Mouse (Mus musculus) heart, embryonic 16.5 days (tissue): ENCODE results near the gene Brpf3. TPM values are rescaled to one million over a fixed set of nuclear protein-coding genes. Genes with fewer than 3 reads are reported as not detected.
A peak's percentile ranks its signal among the peaks of the same experiment; 100 is the strongest.
"Not testable (repeated sequence)": the region's sequence is repeated elsewhere in the genome, so short reads cannot be mapped to it uniquely, and the experiment has no call there.

ENCODE experiments used
- ATAC-seq: fragments of 200-750 bp; cut with Nextera tagmentation; replicated peaks from 2 replicates; pipeline ENCODE4 v1.8.0; 2017; ENCODE audit warnings: moderate number of reproducible peaks; ENCODE audit not compliant: insufficient read depth, low FRiP score; ENCODE audit errors: extremely low read depth
- H3K27ac ChIP-seq: fragments of 300-500 bp; sonication (generic); 2 replicates; pipeline ENCODE4 v1.5.1; 2014; ENCODE audit warnings: mild to moderate bottlenecking, low read length, control low read depth, moderate library complexity
- H3K27me3 ChIP-seq: fragments of 300-500 bp; sonication (generic); 2 replicates; pipeline ENCODE4 v1.6.1; 2014; ENCODE audit warnings: low read length, mixed read lengths; ENCODE audit not compliant: control insufficient read depth, insufficient read depth
- H3K36me3 ChIP-seq: fragments of 300-500 bp; sonication (generic); 2 replicates; pipeline ENCODE4 v1.6.1; 2014; ENCODE audit not compliant: control insufficient read depth, insufficient read depth
- H3K4me1 ChIP-seq: fragments of 300-500 bp; sonication (generic); 2 replicates; pipeline ENCODE4 v1.6.1; 2014; ENCODE audit warnings: low read length, mixed read lengths; ENCODE audit not compliant: control insufficient read depth, insufficient read depth
- H3K4me2 ChIP-seq: fragments of 300-500 bp; sonication (generic); 2 replicates; pipeline ENCODE4 v1.6.1; 2014; ENCODE audit warnings: low read depth, mild to moderate bottlenecking, control low read depth, low read length
- H3K4me3 ChIP-seq: fragments of 300-500 bp; sonication (generic); 2 replicates; pipeline ENCODE4 v1.5.1; 2014; ENCODE audit warnings: mild to moderate bottlenecking, control low read depth, low read length
- H3K9ac ChIP-seq: fragments of 300-500 bp; sonication (generic); 2 replicates; pipeline ENCODE4 v1.6.1; 2014; ENCODE audit warnings: low read length, control low read depth
- H3K9me3 ChIP-seq: fragments of 300-500 bp; sonication (generic); replicated peaks from 2 replicates; pipeline ENCODE4 v1.6.1; 2016; ENCODE audit warnings: low read length; ENCODE audit not compliant: control insufficient read depth
- WGBS: fragments of 180-500 bp; shearing (Covaris S2); extraction: QIAGEN DNeasy Blood & Tissue Kit; methylation state at CpG from one replicate; pipeline ENCODE4 v1.1.7; 2014; 5-methylcytosine and 5-hydroxymethylcytosine counted together
- polyA plus RNA-seq: library from polyadenylated mRNA; unstranded; fragments of >200 nt; fragmentation: Nextera tagmentation; extraction: Ambion mirVana; gene quantifications from 2 replicates; pipeline ENCODE4 v1.2.1, GENCODE M21; 2015

The Brpf3 gene
- polyA plus RNA-seq, 1 experiment from 2014 or later: 6.7 TPM

- no peaks in the 10 kb centered on the region for H3K9me3 ChIP-seq
- WGBS: 61% methylated on average over 3 of the region's 3 CpGs
- H3K27me3 ChIP-seq: no peaks in the 10 kb centered on the region
- no peak for ATAC-seq
- H3K27ac ChIP-seq: no peak overlapping the region
- H3K4me1 ChIP-seq: peaks cover 2% of the 10 kb centered on the region; the same call in 1 of the 2 replicates
- H3K4me2 ChIP-seq: no peak overlapping the region
- no peak overlapping the region for H3K4me3 ChIP-seq
- H3K9ac ChIP-seq: no peak overlapping the region
- peaks cover 41% of the 10 kb centered on the region for H3K36me3 ChIP-seq
Observed at GRCm38 (mm10) chr17:28832875-28833274, 32.0 kb downstream of the Brpf3 start.

GRCm38 (mm10) chr17:28834676-28835075 lies 33.8 kb downstream of the Brpf3 start:
- no peak overlapping the region for H3K4me2 ChIP-seq
- H3K36me3 ChIP-seq: peaks cover 41% of the 10 kb centered on the region
- no peak overlapping the region for H3K27ac ChIP-seq
- peaks cover 2% of the 10 kb centered on the region; the same call in 1 of the 2 replicates for H3K4me1 ChIP-seq
- H3K9ac ChIP-seq: 0 out of 2 replicates have a peak overlapping the region, but pooled peaks have one; percentile 21
- no peak overlapping the region for H3K4me3 ChIP-seq
- H3K9me3 ChIP-seq: no peaks in the 10 kb centered on the region
- WGBS: 56% methylated on average over 10 of the region's 10 CpGs
- ATAC-seq: no peak
- no peaks in the 10 kb centered on the region for H3K27me3 ChIP-seq

GRCm38 (mm10) chr17:28837840-28838239 lies 37.0 kb downstream of the Brpf3 start:
- no peak overlapping the region for H3K27ac ChIP-seq
- no peaks in the 10 kb centered on the region for H3K27me3 ChIP-seq
- no peak for ATAC-seq
- 87% methylated on average over 7 of the region's 7 CpGs for WGBS
- no peaks in the 10 kb centered on the region for H3K4me1 ChIP-seq
- H3K9me3 ChIP-seq: peaks cover 4% of the 10 kb centered on the region
- H3K36me3 ChIP-seq: peaks cover 29% of the 10 kb centered on the region
- no peak overlapping the region for H3K4me2 ChIP-seq
- no peak overlapping the region for H3K9ac ChIP-seq
- H3K4me3 ChIP-seq: no peak overlapping the region

GRCm38 (mm10) chr17:28841947-28842346 lies 41.1 kb downstream of the Brpf3 start:
- H3K9me3 ChIP-seq, H3K9ac ChIP-seq, H3K27me3 ChIP-seq, H3K4me3 ChIP-seq, H3K4me1 ChIP-seq, H3K4me2 ChIP-seq, H3K27ac ChIP-seq, ATAC-seq: not testable (repeated sequence)
- WGBS: 97% methylated on average over 4 of the region's 4 CpGs
- H3K36me3 ChIP-seq: peaks cover 24% of the 10 kb centered on the region

DNA sequence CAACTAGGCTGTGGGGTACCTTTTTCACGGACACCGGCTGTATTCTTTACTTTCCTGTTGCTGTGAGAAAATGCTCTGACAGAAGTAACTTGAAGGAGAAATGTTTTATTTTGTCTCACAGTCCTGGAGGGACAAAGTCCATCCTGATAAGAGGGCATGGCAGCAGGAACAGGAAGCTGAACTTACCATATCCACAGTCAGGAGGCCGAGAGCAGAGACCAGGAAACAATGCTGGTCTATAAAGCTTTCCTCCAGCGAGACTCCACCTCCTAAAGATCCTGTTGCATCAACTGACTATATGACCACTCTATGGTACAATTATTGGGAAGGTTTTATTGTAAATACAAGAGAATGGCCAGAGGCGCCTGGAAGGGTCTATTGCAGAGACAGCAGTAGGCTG lies 42.8 kb downstream of the Brpf3 start:
- Histone ChIP-seq H3K27ac (no peak overlapping the region), H3K4me3 (no peak overlapping the region), H3K4me1 (peaks cover 7% of the 10 kb centered on the region; the same call in 1 of the 2 replicates), H3K27me3 (no peaks in the 10 kb centered on the region), H3K36me3 (peaks cover 6% of the 10 kb centered on the region), H3K9me3 (peaks cover 4% of the 10 kb centered on the region), H3K9ac (no peak overlapping the region), H3K4me2 (no peak overlapping the region)
- WGBS: 83% methylated on average over 5 of the region's 5 CpGs
- ATAC-seq: no peak

GRCm38 (mm10) chr17:28846974-28847617 lies 46.2 kb downstream of the Brpf3 start:
- 0 out of 2 replicates have a peak, but pooled peaks have one; percentile 28 for ATAC-seq
- Histone ChIP-seq H3K9me3 (no peaks in the 10 kb centered on the region; the same call in 1 of the 2 replicates), H3K4me3 (no peak overlapping the region), H3K27me3 (no peaks in the 10 kb centered on the region), H3K9ac (no peak overlapping the region), H3K4me2 (0 out of 2 replicates have a peak overlapping the region, but pooled peaks have one; percentile 12), H3K27ac (no peak overlapping the region), H3K4me1 (peaks cover 7% of the 10 kb centered on the region; the same call in 1 of the 2 replicates), H3K36me3 (no peaks in the 10 kb centered on the region)
- WGBS: 19% methylated on average over 11 of the region's 11 CpGs

DNA sequence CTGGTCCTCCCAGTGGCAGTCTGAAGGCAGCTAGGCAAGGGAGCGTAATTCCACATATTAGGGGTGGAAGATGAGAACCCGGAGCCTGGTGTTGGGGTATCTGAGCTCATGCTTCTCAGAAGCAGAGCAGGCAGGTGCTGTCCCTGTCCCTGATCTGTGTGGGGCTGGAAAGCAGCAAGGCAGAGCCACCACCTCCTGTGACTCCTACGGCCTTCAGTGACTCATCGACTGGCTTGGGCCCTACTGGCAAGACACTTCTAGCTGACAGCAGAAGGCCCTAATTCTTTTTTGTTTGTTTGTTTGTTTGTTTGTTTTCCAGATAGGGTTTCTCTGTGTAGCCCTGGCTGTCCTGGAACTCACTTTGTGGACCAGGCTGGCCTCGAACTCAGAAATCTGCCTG lies 49.6 kb downstream of the Brpf3 start:
- Histone ChIP-seq H3K9ac (no peak overlapping the region), H3K4me1 (peaks cover 7% of the 10 kb centered on the region; the same call in 1 of the 2 replicates), H3K4me3 (no peak overlapping the region), H3K36me3 (no peaks in the 10 kb centered on the region), H3K27ac (no peak overlapping the region), H3K4me2 (no peak overlapping the region), H3K27me3 (no peaks in the 10 kb centered on the region), H3K9me3 (peaks cover 4% of the 10 kb centered on the region)
- no peak for ATAC-seq
- whole genome bisulfite sequencing: 90% methylated on average over 5 of the region's 5 CpGs

DNA sequence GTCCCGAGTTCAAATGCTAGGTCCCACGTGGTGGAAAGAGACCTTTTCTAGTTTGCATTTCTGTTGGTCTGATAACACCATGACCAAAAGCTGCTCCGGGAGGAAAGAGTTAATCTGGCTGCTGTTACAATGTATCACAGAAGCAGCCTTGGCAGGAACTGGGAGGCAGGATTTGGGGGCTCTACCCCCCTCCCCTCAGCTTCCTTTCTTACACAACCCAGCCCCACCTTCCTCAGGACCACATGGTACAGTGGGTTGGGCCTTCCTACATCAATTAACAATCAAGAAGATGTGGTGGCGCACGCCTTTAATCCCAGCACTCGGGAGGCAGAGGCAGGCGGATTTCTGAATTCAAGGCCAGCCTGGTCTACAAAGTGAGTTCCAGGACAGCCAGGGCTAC lies 53.5 kb downstream of the Brpf3 start:
- H3K9ac ChIP-seq: no peak overlapping the region
- H3K4me1 ChIP-seq: no peaks in the 10 kb centered on the region
- H3K4me3 ChIP-seq: no peak overlapping the region
- peaks cover 14% of the 10 kb centered on the region for H3K9me3 ChIP-seq
- no peaks in the 10 kb centered on the region for H3K36me3 ChIP-seq
- 80% methylated on average over 7 of the region's 7 CpGs for WGBS
- no peaks in the 10 kb centered on the region for H3K27me3 ChIP-seq
- ATAC-seq: no peak
- no peak overlapping the region for H3K4me2 ChIP-seq
- H3K27ac ChIP-seq: no peak overlapping the region

- 62% methylated on average over 9 of the region's 9 CpGs for WGBS
- H3K36me3 ChIP-seq: no peaks in the 10 kb centered on the region
- no peaks in the 10 kb centered on the region for H3K4me1 ChIP-seq
- no peaks in the 10 kb centered on the region for H3K27me3 ChIP-seq
- peaks cover 14% of the 10 kb centered on the region for H3K9me3 ChIP-seq
- no peak overlapping the region for H3K27ac ChIP-seq
- H3K4me3 ChIP-seq: no peak overlapping the region
- no peak overlapping the region for H3K4me2 ChIP-seq
- no peak for ATAC-seq
- no peak overlapping the region for H3K9ac ChIP-seq
Observed at GRCm38 (mm10) chr17:28855166-28855885, 54.4 kb downstream of the Brpf3 start.
